Mouse (Mus musculus) erythroid progenitor cell, adult 5-6 weeks (primary cell): ENCODE measurements at regions not wholly inside any gene's neighbourhood (a gene's known extent, or its start where the extent isn't known, plus 50 kb on each side); places are given as distances from the start of the nearest gene placed in this dataset.

ENCODE experiments used
- ATAC-seq: replicated peaks from 2 replicates; pipeline ENCODE4 v1.8.0; 2016; ENCODE audit warnings: moderate number of reproducible peaks, mild to moderate bottlenecking, moderate TSS enrichment, inconsistent platforms; ENCODE audit not compliant: poor library complexity, low FRiP score, severe bottlenecking

DNA sequence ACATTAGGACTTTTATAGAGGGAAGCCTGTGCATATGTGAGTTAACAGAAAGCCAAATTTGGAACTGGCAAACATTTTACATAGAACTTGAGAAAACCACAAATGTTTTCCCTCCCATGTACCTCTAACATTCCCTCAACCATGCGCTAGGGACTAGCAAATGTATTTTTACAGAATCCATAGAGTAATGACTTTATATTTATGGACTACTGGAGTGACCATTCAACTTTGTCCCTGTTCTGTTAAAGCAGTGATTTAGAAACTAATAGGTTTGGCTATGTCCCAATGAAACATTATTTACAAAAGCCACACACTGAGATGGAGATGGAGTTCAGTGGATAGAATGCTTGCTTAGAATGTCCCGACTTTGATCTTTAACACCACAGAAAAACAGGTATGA is 557.0 kb downstream of the Ebf1 start:
- no peak for ATAC-seq

DNA sequence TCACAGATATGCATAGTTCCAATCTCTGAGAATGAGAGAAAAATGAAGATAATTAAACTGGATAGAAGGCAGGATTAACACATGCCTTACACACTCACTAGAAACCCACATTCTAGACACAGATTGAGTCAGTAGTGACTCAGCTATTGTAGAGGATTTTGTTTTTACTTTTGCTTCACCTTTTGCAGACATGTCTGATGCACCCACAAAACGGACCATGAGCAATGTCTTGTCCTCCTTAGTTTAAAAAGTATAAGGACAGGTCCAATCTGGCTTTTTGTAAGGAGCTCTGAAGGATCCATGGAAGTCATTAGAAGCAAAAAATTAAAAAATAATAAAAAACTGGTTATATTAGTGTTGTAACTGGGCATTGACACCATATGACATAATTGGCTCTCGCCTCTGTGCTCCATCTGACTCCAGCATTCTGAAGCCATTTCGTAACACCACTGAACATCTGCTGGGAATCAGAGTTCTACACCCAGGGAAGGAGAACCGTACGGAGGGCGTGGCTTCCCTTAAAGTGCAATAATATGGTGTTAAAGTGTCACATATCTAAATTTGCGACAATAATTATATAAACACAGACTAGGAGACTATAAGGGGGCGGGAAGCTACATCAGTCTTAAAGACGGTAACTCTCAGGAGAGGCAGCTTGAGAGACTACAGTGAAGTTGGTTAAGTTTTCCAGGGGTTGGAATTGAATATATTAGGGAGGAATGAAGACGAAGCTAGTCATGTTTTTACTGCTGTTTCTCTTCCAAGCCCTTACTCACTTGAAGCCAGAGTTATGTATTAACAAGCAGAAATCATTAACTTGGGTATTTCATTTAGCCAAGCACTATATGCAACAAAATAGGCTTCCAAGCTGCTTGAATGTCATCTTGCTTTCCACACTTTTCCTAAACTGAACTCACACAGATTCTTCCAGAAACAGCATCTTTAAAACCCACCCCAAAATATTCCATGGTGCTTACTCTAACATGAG is 558.0 kb downstream of the Ebf1 start:
- ATAC-seq: no peak

DNA sequence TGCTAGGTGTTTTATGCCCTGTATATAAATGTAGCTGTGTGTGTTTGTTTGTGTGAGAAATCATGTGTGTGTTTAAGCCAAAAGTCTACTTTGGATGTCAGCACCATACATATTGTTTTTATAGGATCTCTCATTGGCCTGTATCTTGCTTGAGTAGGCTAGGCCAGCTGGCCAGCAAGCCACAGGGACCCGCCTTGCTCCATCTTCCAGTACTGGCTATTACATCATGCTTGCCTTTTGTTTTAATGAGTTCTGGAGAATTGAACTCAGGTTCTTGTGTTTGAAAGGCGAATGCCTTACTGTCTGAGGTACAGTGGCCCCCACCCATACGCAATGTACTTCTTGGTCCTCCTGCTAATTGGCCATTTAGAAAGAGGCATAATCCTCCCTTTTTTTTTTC is 559.9 kb downstream of the Ebf1 start:
- ATAC-seq: no peak

DNA sequence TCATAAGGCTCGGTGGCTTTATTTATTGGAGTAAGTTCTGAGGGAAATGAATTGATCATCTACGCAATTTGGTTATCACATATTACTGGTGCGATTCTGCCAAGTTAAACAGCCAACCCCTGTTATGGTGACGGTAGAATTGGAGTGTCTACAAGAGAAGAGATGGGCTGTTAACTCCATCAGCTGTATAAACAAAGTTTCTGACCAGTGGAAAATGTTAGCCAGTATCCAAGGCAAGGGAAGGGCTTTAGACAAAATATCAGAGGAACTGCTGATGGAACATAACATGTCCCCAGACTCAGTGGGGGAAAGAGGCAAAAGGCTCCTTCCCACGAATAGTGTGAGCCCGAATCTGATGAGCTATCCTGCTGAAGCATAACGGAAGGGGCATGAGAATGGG is 560.9 kb downstream of the Ebf1 start:
- no peak for ATAC-seq

DNA sequence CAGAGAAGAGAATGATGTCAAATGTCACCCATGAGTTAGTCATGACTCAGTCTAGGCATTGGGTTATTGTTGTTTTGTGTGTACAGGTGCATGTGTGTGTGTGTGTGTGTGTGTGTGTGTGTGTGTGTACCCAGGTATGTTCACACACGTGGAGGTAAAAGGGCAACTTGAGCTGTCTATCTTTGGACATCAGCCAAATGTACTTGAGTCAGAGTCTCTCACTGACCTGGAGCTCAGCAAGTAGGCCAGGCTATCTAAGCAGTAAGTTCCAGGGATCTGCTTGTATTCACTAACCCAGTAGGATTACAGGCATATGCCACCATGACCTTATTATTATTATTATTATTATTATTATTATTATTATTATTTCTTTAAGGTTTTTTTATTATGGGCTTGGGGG is 561.9 kb downstream of the Ebf1 start:
- no peak for ATAC-seq

DNA sequence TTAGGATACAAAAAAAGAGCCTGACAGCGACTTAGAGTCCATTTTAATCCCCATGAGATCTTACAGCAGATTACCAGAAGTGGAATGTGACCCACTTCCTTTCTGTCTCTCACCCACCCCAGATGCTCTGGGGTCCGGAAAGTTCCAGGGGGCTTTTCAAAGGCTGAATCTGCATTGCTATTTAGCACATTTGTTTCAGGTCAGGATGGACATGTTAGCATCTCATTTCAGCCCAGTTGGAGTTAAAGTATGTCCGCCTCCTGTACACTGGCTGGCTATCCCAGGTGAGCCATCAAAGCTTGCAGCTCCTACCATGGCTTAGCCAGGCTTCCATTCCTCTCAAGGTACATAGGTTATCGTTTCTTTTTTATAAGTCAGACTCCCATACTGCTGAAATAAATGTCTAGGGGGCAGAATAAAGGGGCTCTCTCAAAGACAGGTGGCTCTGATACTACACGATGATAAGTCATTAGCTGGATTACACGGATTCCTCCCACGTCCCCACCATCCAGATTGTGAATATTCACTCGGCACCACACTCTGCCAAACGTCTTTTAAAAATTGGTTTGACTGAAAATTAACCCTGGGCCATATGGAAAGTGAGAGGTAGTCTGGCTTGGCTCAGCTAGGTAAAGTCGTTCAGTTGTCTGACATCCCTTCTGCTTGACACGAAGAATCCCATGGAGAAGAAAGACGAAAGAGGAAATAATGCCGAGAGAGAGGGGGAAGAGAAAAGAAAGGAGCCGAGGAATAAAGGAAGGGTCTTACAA is 573.7 kb downstream of the Ebf1 start:
- ATAC-seq: no peak

DNA sequence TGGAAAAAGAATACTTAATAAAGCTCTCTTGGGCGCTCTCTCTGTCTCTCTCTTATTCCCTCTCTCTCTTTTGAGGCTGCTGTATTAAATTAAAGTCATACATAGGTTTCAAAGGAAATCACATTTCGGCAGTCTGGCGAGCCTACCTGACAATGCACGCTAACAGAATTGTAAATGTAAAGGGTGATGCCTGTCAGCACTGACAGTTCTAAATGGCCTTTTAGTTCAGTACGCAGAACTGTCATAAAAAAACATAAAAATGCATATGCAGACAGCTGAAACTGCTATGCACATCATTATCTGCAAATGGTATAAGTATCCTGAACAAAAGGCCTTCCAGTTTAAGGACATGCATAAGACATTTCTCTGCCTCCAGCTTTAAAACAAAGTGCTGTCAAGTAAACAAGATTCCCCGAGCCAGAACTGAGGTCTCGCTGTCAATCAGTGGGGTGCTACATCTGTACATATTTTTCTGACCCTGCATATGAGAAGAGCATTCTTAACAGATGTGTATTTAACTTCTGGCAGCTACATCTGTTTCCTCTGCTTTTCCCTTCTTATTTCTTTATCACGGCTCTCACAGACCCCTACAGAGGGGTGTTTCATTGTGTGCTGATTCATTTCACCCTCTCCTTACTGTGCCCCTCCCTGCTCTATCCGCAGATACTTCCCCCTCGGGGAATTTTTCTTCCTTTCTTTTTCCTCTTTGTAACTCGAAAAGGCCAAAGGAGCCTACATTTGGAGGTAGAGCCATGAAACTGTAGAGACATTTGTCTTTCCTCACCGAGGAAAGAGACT is 574.5 kb downstream of the Ebf1 start:
- no peak for ATAC-seq

DNA sequence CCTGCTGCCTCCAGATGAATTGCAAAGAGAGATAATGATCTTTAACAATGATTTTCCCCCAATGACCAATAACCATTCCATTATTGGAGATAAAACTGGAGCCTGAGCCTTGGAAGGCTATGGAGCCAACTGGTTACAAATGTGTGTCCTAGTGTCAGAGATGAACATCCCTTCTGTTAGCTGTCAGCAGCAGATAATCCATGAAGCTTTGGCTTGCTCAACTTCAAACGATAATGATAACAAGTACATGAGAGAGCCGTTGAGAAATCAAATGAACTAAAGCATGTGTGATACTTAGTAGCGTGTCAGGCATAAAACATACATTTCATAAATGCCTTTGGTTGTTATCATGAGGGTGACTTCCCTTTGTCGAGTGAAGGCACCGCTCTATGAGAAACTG is 576.2 kb downstream of the Ebf1 start:
- ATAC-seq: no peak

DNA sequence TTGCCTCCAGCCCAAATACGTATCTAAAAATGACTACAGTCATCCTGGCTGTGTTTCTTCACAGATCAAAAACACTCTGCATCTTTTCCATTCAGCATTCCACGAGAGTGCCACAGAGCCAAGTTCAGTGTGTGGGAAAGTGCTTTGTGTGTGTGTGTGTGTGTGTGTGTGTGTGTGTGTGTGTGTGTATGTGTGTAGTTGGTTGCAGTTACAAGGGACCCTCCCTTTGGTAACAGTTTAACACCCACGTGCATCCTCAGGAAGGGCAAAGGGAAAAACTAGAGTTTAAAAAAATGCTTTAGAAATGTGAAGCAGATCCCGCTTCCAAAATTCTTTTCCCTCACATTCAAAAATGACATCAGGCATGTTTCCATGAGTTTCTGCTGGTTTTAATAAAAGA is 582.4 kb downstream of the Ebf1 start:
- no peak for ATAC-seq

DNA sequence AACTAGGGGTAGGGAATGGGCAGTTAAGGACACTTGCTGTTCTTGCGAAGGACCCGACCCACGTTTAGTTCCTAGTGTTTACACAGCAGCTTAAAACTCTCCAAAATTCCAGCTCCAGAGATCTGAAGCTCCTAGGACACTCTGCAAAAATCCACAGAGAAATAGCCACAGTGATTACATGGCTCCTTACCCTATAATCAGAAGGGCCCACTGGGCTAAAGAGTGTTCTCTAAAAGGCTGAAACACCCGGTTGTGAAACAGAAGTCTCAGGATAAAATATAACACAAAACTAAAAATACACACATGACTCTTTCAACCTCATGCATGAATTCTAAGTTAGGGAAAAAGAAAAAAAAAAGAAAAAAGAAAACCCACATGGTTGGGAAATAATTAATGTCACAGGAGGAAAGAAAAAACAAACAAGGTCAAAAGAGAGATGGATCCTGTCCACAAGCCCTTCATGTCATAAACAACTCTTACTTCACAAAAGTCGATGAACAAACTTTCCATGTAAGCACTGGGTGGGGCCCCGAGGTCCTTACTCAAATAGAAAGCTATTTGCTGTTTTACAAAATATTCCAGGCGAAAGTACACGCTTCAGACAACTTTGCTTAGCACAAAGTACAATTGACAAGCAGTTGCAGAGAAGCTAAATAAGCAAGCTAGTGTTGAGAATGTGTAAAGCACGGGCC is 583.7 kb downstream of the Ebf1 start:
- ATAC-seq: no peak

DNA sequence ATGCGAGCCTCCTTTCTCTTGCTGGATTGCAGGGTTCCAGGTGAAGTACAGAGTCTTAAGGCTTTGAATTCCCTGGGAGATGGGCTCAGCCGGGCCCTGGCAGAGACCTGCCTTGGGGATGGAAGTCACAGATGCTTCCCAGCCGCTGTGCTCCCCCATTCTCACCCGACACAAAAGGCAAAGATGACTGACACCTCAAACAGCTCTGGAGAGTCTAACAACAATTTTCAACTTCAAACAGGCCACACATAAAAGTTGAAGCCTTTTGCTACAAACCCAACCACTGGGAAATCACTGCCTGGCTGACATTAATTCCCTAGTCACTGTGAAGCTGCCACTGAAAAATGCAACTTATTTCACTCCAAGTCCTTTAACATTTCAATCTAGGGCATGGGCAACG is 586.3 kb downstream of the Ebf1 start:
- ATAC-seq: no peak

DNA sequence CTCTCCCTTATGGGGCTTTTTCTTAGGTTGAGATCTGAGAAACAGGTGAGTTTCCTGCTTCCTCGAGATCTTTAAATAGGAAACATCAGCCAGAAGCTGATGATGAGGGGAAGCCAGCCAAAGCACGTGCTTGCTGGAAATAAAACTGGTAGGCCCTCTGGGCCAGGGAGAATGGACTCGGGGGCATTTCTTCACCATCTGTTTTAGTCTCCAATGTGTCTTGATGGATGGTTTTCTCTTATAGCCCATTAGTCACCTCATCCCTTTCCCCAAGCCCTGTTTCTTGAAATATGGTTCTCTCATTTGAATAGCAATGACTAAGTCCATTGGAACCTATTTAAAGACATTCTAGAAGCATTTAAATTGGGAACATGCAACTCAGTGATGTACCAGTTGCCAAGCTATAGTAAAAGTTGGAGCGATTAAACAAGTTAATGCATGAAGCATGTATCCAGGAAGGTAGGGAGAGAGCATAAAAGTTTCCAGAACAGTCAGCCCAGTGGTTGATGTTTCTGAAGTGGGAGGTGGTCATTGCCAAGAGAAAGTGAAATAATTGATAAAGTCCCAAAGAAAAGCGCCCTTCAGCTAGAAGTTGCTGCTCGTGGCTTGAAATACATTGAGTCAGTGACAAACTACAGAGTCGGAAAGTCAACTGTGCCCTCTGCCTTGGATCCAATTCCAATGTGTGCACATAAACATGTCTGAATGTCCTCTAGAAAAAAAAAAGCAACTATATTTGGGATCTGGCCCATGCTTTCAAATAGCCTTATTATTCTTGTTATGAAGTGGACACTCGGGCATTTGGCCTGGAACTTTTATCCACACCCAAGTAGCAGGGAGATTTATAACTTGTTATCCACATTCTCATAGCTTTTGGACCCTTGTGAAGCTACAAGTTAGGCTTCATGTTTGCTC is 589.8 kb downstream of the Ebf1 start:
- no peak for ATAC-seq

DNA sequence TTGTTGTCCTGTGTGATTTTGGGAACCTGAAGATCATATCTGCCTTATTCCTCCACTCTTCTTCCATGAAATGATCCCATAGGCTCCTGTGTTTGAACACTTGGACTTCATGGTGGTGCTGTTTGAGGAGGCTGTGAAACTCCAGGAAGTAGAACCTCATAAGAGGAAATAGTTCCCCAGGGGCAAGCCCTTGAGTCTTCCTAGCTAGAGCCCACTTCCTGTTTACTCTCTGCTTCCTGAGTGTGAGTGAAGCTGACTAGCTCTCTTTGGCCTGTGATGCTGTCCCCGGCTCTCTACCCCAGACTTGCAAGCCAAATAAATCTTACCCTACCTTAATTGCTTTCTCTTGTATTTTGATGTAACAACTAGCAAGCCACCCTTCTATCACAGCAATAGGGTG is 597.0 kb downstream of the Ebf1 start:
- ATAC-seq: no peak

DNA sequence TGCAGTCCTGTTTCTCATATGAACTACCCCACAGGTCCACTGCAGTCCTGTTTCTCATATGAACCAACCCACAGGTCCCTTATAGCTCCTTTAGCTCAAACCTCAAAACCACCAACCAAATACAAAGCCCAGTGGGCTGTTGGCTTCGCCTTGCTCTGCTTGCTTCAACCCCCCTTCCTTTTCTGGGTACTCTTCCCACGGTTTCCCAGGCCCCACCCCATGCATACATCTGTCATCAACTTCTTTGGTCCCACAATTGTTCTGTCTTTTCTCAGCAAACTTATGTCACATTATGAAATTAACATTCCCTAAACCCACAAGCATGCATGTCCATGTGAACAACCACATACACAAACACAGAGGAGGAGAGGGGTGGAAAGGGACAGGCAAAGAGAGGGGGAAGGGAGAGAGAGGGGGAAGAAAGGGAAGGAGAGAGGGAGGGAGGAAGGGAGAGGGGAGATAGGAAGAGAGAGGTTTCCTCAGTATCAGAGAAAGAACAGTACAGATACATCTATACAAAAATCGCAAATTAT is 599.9 kb downstream of the Ebf1 start:
- ATAC-seq: no peak

DNA sequence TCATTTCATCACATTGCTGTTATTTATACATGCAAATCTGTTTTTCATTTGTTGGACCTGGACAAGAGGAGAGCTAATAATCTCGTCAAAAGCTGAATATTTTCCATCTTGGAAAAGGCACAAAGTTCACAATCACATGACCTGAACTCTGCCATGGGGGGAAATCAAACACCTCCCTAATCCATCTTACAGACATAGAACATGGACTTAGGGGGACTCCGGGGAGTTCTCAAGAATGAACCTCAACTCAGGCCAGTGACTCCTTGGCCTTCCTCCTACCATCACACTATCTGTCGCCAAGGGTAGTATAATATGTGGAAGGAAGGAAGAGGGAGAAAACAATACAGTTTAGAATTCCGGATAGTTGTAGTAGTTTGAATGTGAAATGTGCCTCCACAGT is 602.1 kb downstream of the Ebf1 start:
- no peak for ATAC-seq

DNA sequence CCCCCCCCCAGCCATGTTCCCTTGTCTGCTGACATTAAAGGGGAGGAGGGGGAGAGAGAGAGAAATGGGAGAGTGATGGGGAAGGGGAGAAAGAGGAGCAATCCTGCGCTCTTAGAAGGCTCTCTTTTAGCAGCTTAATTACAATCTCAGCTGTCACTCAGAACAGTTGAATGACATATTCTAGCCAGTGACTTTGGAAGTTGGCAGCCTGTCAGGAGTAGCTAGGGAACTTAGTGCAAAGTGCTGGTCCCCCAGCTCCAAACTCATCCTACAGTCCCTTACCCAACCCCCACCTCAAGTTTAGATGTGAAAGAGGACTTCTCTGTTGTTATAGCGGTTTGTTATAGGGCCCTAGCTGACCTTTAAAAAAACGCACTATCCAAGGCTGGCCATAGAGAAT is 604.9 kb downstream of the Ebf1 start:
- ATAC-seq: no peak

DNA sequence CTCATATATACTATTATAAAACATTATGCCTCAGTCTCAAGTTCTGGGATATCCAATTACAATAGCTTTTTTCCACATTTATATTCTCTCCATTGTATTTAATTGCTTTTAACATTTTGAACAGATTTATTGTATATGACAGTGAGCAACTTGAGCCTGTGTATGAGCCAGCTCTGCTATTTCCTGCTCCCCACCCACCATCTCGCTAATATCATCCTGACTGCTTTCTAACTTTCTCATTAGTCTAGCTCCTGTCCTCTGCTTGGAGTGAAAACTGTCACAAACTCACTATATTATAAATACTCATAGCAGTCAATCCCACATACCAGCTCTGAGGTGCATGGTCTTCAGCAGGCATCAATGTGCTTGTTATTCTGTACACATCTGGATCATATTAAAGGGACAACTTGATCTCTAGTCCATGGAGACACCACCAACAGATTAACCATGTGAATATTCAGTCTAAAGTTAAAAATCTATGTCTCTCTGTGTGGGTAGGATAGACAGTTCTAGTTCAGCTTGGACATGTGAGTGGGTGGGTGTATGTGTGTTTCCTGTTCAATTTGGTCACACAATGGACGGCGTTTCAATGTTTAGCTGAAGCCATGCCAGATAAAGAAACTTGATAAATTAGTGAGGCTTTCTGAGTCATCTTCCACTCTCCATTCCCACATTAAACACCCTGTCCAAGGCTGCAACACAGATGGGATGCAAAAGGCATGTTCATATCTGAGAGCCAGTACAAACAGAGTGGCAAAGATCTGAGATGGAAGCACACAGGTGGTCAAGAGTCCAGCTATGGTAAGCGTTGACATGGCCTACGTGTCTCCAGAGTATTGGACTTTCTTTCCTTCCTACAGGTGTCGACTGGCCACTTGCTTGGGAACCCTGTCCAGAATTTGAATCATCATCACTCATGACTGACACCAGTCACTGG is 616.1 kb upstream of the Clint1 start:
- no peak for ATAC-seq
